Mouse (Mus musculus) embryonic facial prominence, embryonic 13.5 days (tissue): ENCODE results near the gene Rab4b. TPM values are rescaled to one million over a fixed set of nuclear protein-coding genes. Genes with fewer than 3 reads are reported as not detected.

Experiments
- ATAC-seq: fragments of 200-750 bp; cut with Nextera tagmentation; 2 replicates; pipeline ENCODE4 v1.8.0; 2017; ENCODE audit warnings: low read depth; ENCODE audit not compliant: insufficient number of reproducible peaks, insufficient read depth, low FRiP score, low TSS enrichment
- H3K27ac ChIP-seq: fragments of 300-500 bp; sonication (generic); 2 replicates; pipeline ENCODE4 v1.5.1; 2015; ENCODE audit warnings: moderate library complexity, mild to moderate bottlenecking, inconsistent platforms
- H3K27me3 ChIP-seq: fragments of 300-500 bp; sonication (generic); 2 replicates; pipeline ENCODE4 v1.6.1; 2015; ENCODE audit warnings: mild to moderate bottlenecking, inconsistent platforms
- H3K36me3 ChIP-seq: fragments of 300-500 bp; sonication (generic); 2 replicates; pipeline ENCODE4 v1.6.1; 2015; ENCODE audit warnings: mild to moderate bottlenecking, inconsistent platforms
- H3K4me1 ChIP-seq: fragments of 300-500 bp; sonication (generic); 2 replicates; pipeline ENCODE4 v1.6.1; 2015; ENCODE audit warnings: inconsistent platforms
- H3K4me2 ChIP-seq: fragments of 300-500 bp; sonication (generic); 2 replicates; pipeline ENCODE4 v1.6.1; 2015; ENCODE audit warnings: moderate library complexity, mild to moderate bottlenecking, inconsistent platforms
- H3K4me3 ChIP-seq: fragments of 300-500 bp; sonication (generic); 2 replicates; pipeline ENCODE4 v1.5.1; 2015; ENCODE audit warnings: mild to moderate bottlenecking, inconsistent platforms
- H3K9ac ChIP-seq: fragments of 300-500 bp; sonication (generic); 2 replicates; pipeline ENCODE4 v1.6.1; 2015; ENCODE audit warnings: mild to moderate bottlenecking, inconsistent platforms
- H3K9me3 ChIP-seq: fragments of 300-500 bp; sonication (generic); 2 replicates; pipeline ENCODE4 v1.6.1; 2016; ENCODE audit warnings: inconsistent platforms
- WGBS: fragments of 180-500 bp; shearing (Covaris S2); methylation state at CpG from one replicate; pipeline ENCODE4 v1.1.7; 2015; ENCODE audit warnings: mixed read lengths; 5-methylcytosine and 5-hydroxymethylcytosine counted together
- microRNA counts: library from miRNA; unstranded; fragments of <30 nt; microRNA quantifications from one replicate; lab custom pipeline; 2016
- microRNA-seq: library from miRNA; unstranded; fragments of <30 nt; microRNA quantifications from one replicate; pipeline ENCODE4, GENCODE M21; 2016
- polyA plus RNA-seq: library from polyadenylated mRNA; unstranded; fragments of >200 nt; fragmentation: Nextera tagmentation; extraction: Ambion mirVana; gene quantifications from 2 replicates; pipeline ENCODE4 v1.2.1, GENCODE M21; 2015

Gene Rab4b
- polyA plus RNA-seq, 1 experiment from 2014 or later = 74.2 TPM

DNA sequence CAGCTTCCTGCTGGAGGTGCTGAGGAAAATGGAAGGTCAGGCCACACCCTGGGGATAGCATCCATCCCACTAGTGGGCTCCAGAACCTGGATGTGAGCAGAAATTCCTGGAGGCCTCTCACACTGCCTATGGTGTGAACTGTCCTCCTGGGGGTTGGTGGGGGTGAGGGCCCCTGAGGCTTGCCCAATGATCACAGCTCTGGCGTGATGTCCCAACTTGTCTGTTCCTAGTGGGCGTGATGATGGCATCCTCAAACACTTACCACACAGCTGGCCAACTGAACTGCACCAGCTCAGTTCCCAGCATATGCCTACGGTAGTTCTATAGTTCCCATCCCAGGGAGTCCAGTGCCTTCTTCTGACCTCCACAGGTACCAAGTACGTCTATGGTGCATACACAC lies 53.7 kb downstream of the Rab4b start:
- ATAC-seq = no peak
- Histone ChIP-seq H3K27me3 (no peaks in the 10 kb centered on the region), H3K9ac (no peak overlapping the region), H3K27ac (no peak overlapping the region), H3K4me3 (no peak overlapping the region), H3K9me3 (no peaks in the 10 kb centered on the region), H3K4me1 (no peaks in the 10 kb centered on the region), H3K36me3 (no peaks in the 10 kb centered on the region), H3K4me2 (no peak overlapping the region)
- WGBS = 91% methylated on average over 4 of the region's 4 CpGs

DNA sequence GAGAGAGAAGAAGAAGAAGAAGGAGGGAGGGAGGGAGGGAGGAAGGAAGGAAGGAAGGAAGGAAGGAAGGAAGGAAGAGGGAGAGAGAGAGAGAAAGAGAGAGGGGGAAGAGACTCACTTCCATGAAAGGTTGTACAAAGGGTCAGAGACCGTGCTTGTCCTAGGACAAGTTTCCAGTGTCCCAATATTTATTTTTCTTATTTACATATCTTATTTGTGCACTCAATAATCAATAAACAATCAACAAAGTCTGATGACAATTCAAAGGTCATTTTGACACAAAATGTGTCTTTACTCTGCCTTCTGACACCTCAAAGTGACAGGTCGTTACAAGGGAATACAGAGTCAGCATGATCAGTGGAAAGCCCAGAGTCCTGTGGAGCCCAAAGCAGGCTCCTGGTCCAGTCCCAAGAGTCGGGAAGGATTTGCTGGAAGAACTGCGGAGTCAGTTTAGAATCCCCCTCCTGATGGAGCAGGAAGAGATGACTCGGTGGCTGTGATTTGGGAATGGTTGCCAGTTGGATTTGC lies 54.3 kb downstream of the Rab4b start:
- no peak for ATAC-seq
- Histone ChIP-seq H3K9me3 (no peaks in the 10 kb centered on the region), H3K4me1 (no peaks in the 10 kb centered on the region), H3K27ac (no peak overlapping the region), H3K27me3 (no peaks in the 10 kb centered on the region), H3K9ac (no peak overlapping the region), H3K36me3 (no peaks in the 10 kb centered on the region), H3K4me2 (no peak overlapping the region), H3K4me3 (no peak overlapping the region)
- WGBS = 75% methylated on average over 5 of the region's 5 CpGs

DNA sequence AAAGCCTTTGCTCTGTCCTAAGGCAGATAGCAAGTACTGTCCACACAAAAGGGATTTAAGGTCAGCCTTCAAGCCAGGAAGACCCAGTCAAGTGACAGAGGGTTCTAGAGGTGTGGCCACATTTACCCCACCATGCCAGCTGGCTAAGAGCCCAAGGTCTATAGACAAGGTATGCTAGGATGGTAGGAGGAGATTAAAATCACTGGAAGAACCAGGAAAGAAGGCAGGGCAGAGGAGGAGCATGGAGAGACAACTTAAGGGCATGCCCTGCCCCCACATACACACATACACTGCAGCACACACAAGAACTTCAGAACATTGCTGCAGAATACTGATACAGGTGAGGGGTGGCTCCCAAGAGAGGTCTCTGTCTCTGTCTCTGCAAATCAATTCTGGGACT lies 59.0 kb downstream of the Rab4b start, which contains the start of gene Cyp2f2:
Gene Cyp2f2 (plus strand): TSS at position 234 of the 400 bp plus-strand sequence.
- Histone ChIP-seq H3K36me3 (no peaks in the 10 kb centered on the region), H3K27me3 (no peaks in the 10 kb centered on the region), H3K9me3 (no peaks in the 10 kb centered on the region), H3K4me3 (no peak within 1 kb of the TSS), H3K4me1 (no peaks in the 10 kb centered on the region), H3K4me2 (no peak within 1 kb of the TSS), H3K9ac (no peak within 1 kb of the TSS), H3K27ac (no peak within 1 kb of the TSS)
- no peak for ATAC-seq

MicroRNAs within 50 kb of the gene (microRNA counts, 519-probe panel; counts per million panel counts)
- microRNA mmu-miR-1191 (lab: Ali Mortazavi, UCI) = 236 counts per million, percentile 44 among the panel's probes with 10 or more counts

Small RNAs within 50 kb of the gene (microRNA-seq; reads per million reads assigned to microRNA genes)
- gene Mir1191 (3.7 reads per million, percentile 15 among the genes with 10 or more reads in this experiment), gene Mir3101 (0.74 reads per million)

Other genes with a start within 250 kb of the Rab4b start
- gene Cyp2a22, start 239.5 kb downstream of the Rab4b start, polyA plus RNA-seq = not detected in 2 replicates
- not detected in 2 replicates for gene Cyp2a12, start 149.8 kb downstream of the Rab4b start, polyA plus RNA-seq
- 8.0 and 15.6 TPM in 2 replicates for gene Cyp2f2, start 59.0 kb downstream of the Rab4b start, polyA plus RNA-seq
- 0.25 and 0.32 TPM in 2 replicates for gene Cyp2t4, start 25.2 kb downstream of the Rab4b start, polyA plus RNA-seq
- gene Egln2, start 12.1 kb downstream of the Rab4b start, polyA plus RNA-seq = 69.2 and 77.7 TPM in 2 replicates
- gene Gm21983, start 2.2 kb upstream of the Rab4b start, polyA plus RNA-seq = 2.2 and 5.2 TPM in 2 replicates
- 60.5 and 96.6 TPM in 2 replicates for gene Mia, start 2.3 kb upstream of the Rab4b start, polyA plus RNA-seq
- gene BC024978, start 16.9 kb upstream of the Rab4b start, polyA plus RNA-seq = 4.1 and 4.5 TPM in 2 replicates
- 292 and 298 TPM in 2 replicates for gene Snrpa, start 17.4 kb upstream of the Rab4b start, polyA plus RNA-seq
- gene Itpkc, start 49.8 kb upstream of the Rab4b start, polyA plus RNA-seq = 5.7 and 8.3 TPM in 2 replicates
- 19.0 and 20.5 TPM in 2 replicates for gene Coq8b, start 54.1 kb upstream of the Rab4b start, polyA plus RNA-seq
- gene Numbl, start 79.5 kb upstream of the Rab4b start, polyA plus RNA-seq = 33.8 and 35.7 TPM in 2 replicates
- 32.0 and 40.3 TPM in 2 replicates for gene Ltbp4, start 158.8 kb upstream of the Rab4b start, polyA plus RNA-seq
- gene Shkbp1, start 177.1 kb upstream of the Rab4b start, polyA plus RNA-seq = 61.5 and 70.6 TPM in 2 replicates
- gene Gm20479, start 178.5 kb upstream of the Rab4b start, polyA plus RNA-seq = not detected in 2 replicates